Mouse (Mus musculus): ENCODE measurements around the gene Slc29a1.

Slc29a1 gene

DNA sequence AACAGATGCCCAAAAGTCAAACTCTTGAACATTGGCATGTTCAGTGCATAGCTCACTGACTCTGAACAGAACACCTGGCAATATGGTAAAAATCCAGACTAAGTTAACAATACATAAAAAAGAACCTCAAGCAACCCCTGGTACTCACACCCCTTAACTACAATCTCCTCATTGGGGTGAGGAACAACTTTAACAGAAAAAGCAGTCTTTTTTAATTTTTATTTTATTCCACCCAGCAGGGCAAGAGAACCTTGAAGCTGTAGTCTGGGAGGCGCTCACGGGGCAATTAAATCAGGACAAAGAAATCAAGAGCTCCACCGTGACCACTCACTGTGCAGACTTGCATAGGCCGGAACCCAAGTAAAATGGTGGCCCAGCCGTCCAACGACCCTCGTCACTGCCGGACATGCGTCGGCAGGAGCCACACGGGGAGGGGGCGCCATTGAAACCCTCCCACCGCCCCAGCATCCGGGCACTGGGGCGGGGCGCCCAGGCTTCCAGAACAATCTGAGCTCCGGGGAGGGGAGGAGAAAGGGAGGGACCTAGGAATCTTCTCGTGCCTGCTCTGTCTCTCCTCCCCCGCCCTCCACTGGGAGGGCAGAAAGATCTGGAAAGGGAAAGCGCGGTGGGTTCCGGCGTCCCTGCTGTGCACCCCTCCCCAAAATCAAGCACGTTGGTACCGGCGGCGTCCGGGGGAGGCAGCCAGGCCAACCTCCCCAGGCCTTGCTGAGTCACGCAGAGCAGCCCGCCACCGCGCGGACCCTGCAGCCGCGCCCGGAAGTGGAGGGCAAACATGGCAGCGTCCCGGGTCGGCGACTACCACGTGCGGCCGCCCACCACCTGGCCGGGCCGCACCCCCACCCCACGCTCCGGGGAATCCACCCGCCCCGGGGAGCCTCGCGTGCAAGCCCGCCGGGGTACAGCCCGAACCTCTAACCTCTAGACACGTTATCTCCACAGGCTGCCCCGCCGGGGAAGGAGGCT lies 27.0 kb downstream of the Slc29a1 start:
- peak; percentile 64 to 77 for DNase-seq (ENCODE audit: low spot score in 2 of 2)

DNA sequence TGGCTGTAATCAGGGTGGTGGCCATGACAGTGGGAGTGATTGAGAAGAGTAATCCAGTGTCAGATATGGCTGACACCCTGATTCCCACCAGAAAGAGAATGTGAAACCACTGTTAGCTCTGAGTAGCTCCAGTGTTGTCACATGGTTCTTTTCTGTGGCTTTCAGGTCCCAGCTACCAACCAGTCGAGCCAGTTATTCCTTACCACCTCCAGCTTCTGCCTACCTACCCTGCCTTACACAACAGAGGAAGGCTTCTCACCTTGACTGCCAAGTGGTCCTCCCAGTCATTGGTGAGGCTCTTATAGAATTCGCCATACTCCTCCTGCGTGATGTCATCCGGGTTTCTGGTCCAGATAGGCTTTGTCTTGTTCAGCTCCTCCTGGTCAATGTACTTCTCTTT lies 29.4 kb downstream of the Slc29a1 start:
- DNase-seq (ENCODE audit: low spot score in 2 of 2) = no peak

DNA sequence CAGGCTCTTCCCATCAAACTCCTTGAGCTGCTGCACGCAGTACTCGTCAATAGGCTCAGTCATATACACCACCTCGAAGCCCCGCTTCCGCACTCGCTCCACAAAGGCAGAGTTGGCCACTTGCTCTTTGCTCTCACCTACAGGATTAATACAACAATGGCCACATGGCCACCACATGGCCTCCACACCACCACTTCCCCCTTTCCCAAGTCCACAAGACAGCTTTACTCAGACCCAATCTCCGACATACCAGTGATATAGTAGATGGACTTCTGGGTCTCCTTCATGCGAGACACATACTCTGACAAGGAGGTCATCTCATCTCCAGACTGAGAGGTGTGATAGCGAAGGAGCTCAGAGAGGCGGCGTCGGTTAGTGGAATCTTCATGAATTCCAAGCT lies 30.4 kb downstream of the Slc29a1 start:
- DNase-seq (ENCODE audit: low spot score in 2 of 2) = no peak

DNA sequence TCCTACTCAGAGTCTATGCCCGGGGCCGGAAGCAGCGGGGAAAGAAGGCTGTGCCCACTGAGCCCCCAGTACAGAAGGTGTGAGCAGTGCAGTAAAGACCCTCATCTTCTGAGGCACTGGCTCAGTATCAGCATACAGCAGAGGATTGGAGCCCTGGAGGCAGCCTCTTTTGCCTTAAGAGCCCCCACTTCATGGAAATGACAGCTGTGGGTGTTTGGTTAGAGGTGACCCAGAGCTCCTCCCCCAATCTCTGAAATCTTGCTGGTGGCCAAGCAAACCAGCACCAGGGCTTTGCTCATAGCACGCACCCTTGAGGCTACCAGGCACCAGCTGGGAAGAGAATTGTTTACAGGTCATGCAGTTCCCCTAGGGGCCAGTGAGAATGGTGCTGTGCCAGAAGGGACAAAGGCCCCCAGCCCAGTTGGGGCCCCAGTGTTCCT lies 32.2 kb downstream of the Slc29a1 start:
- no peak for DNase-seq (ENCODE audit: low spot score in 2 of 2)

DNA sequence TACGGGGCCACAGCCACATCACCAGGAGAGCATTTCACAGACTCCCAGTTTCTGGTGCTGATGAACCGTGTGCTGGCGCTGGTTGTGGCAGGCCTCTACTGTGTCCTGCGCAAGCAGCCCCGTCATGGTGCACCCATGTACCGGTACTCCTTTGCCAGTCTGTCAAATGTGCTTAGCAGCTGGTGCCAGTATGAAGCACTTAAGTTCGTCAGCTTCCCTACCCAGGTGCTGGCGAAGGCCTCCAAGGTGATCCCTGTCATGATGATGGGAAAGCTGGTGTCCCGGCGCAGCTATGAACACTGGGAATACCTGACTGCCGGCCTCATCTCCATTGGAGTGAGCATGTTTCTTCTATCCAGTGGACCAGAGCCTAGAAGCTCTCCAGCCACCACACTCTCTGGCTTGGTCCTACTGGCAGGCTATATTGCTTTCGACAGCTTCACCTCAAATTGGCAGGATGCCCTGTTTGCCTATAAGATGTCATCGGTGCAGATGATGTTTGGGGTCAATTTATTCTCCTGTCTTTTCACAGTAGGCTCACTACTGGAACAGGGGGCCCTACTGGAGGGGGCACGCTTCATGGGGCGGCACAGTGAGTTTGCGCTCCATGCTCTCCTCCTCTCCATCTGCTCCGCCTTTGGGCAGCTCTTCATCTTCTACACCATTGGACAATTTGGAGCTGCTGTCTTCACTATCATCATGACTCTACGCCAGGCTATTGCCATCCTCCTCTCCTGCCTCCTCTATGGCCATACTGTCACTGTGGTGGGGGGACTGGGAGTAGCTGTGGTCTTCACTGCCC lies 32.8 kb downstream of the Slc29a1 start:
- DNase-seq (ENCODE audit: low spot score in 2 of 2) = no peak

DNA sequence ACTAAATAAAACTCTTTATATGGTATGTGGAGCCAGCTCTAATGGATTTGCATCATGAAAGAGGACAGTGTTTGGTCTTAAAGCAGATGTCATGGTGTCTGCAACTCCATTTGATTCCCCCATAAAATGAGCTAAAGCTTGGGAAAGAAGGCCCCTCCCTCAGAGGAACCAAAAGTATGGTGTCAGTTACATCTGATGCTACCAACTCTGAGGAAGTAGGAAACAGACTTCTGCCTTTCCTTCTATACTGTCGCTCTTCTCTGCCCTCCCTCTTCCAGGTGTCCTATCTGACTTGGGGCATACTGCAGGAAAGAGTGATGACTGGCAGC lies 33.4 kb downstream of the Slc29a1 start:
- no peak for DNase-seq (ENCODE audit: low spot score in 2 of 2)

DNA sequence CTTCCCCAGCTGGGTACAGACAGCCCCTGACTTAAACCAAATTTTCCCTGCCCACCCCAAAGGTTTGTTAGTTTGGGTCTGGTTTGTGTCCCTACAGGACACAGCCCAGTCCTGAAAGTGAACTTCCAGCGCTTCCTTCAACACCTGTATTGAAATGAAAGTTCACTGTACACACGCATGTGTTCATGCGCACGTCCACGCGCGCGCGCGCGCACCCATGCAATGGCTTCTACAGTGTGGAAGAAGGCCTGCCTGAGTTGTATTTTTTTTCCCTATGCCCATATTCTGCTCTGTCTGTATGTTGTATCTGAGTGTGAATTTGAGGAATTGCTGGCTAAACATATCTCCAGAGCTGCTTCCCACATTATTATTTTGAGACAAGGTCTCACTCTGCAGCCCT lies 34.3 kb downstream of the Slc29a1 start:
- DNase-seq (ENCODE audit: low spot score in 2 of 2) = no peak

DNA sequence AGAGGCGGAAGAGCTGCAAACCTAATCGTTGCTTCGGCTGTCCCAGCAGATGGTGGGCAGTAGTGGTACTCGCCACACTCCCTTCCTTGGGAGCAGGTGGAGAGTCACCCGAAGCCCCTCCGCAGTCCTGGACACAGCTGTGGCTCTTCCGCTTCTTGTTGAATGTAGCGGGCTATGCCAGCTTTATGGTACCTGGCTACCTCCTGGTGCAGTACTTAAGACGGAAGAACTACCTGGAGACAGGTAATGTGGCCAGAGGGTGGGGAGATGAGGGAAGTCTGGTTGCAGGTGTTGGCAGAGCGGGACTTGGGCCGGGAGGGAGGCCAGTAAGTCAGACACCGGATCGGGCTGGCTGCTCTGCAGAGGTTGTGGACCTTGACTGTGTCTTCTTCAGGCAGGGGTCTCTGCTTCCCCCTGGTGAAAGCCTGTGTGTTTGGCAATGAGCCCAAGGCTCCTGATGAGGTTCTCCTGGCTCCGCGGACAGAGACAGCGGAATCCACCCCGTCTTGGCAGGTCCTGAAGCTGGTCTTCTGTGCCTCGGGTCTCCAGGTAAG lies 34.8 kb downstream of the Slc29a1 start:
- no peak for DNase-seq (ENCODE audit: low spot score in 2 of 2)

DNA sequence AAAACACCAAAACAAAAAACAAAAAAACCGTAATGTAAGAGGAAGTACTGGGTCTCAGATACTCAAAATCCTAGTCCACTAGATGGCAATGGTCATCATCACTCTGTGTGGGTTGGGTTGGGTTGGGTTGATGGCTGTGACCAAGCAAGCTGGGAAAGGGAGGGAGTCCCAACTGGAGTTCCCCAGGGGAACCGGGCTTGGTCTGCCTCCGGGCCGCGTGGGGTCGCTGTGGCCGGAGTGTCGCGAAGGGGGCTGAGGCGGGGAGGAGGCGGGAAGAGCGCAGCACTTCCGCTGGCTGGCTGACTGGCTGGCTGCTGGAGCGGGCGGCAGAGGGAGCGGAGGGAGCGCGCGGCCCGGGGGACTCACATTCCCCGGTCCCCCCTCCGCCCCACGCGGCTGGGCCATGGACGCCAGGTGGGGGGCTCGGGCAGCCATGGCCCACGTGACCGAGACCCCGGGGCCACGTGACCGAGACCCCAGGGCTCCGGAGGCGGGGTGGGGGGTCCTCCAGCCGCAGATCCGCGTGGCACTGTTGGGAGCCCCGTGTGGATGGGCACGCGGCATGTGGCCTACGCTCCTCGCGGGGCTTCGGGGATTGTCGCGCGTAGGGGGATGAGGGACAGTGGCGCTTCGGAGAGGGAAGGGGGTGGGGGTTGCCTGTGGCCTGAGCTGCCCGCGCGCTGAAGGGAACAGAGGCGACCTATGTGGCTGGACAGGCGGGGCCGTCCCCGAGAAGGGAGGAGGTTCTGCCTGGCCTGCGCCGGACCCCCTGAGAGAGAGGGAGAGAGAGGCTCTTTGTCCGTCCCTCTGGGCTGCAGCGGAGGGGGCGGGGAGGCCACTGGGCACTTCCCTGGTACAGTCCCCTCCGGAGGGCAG lies 35.5 kb downstream of the Slc29a1 start, which contains the start of gene Slc35b2:
Gene Slc35b2, plus strand, starts transcription at position 220 of the 876 bp plus-strand sequence.
- DNase-seq (ENCODE audit: low spot score in 2 of 2) = peak; percentile 82 to 86

DNA sequence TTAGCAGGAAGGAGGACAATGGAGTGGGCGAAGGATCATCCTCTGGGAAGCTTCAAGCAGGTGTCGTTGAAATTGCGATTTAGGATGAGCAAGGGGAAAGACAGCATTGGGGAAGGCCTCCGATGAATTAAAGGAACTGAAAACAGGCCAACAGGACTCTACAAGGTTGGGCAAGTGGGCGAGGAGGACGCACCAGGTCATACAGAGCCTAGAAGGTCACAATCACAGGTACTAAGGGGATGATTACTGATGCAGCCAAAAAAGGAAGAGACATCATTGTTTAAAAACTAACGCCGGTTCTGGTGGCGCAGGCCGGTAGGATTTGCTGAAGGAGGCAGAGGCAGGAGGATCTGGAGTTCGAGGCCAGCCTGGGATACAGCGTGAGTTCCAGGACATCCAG lies 36.2 kb downstream of the Slc29a1 start:
- DNase-seq (ENCODE audit: low spot score in 2 of 2) = no peak

DNA sequence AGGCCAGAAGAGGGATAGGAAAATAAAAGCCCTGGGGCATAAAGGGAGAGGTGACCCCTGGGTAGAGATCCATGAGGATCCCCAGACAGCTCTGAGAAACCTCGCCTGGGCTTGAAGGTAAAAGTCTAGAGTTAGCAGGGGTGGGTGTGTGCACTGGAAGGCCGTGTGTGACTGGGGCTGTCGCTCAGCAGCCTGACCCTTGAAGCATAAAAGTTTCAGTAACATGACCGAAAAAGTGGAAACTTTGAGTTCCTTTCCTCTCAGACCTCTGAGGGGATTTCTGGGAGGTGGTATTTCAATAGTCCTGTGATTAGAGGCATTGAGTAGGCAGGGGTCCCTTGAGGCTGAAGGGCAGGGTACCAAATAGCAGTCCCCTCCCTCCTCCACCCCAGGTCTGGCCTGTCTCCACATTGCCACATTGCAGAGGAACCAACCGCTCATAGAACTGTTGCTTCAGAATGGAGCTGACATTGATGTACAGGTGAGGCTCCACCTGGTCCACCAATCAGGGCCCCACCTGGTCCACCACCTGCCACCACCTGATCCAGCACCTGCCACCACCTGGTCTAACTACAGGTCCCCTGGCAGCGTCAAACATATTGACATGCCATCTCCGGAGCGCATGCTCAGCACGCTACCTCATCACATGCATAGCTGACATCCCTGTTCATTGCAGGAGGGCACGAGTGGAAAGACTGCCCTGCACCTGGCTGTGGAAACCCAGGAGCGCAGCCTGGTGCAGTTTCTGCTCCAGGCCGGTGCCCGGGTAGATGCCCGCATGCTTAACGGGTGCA lies 39.5 kb downstream of the Slc29a1 start:
- DNase-seq (ENCODE audit: low spot score in 2 of 2) = no peak

DNA sequence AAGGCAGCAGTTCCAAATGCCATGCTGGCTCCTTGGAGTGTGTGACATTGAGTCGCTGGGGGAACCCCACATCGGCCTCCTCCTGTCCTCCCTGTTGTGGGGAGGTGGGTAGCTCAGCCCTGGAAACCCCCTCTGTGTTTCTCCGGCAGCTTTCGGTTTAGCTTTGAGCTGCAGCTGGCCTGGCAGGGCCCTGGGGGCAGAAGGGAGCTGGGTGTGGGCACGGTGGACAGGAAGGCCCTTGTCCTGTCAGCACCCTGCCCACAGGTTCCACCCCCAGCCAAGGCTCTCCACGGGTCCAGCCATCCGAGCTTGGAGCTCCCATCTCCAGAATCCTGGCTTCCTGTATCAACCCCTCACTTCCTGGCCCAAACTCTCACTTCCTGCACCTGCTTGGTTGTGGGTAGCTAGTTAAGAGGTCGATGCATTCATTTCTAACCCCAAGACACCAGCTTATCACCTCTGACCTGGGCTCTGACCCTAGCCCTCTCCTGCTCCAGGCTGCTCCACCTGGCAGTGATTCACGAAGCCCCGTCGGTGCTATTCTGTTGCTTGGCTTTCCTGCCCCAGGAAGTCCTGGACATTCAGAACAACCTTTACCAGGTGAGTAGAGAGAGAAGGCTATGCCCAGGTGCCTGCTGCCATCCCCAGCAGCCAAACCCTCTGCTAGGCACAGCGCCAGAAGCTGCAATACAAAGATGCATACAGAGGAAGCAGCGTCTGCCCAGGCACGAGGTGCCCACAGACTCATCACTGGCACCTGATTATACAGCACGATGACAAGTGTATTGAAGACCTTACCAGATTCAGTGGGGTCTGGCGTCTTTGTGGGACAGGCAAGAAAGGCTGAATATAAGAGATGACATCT lies 41.2 kb downstream of the Slc29a1 start:
- DNase-seq (ENCODE audit: low spot score in 2 of 2) = no peak

DNA sequence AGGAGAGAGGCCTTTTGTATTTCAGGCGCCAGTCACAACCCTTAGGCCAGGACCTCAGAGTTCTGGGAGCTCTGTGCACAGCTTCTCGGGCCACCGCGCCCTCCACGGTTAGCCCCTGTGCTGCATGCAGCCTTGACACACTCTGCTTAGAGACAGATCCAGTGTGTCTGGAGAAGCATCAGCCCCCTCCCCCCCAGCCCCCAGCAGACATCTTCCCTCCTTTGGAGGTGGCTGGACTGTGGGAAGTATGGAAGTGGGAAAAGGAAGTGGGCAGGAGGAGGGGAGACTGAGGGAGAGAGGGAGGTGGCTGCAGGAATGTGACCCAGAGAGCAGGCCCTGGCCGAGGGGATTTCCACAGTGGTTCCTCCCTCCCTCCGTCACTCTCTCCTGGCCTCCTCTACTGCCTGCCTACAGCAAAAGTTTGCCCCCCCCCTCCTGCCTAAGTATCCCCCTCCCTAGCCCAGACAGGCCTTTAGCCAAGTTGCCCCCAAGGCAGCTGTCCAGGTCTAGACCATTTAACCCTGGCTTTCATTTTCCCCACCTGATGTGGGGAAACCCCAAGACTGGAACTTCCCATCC lies 42.1 kb downstream of the Slc29a1 start:
- no peak for DNase-seq (ENCODE audit: low spot score in 2 of 2)

DNA sequence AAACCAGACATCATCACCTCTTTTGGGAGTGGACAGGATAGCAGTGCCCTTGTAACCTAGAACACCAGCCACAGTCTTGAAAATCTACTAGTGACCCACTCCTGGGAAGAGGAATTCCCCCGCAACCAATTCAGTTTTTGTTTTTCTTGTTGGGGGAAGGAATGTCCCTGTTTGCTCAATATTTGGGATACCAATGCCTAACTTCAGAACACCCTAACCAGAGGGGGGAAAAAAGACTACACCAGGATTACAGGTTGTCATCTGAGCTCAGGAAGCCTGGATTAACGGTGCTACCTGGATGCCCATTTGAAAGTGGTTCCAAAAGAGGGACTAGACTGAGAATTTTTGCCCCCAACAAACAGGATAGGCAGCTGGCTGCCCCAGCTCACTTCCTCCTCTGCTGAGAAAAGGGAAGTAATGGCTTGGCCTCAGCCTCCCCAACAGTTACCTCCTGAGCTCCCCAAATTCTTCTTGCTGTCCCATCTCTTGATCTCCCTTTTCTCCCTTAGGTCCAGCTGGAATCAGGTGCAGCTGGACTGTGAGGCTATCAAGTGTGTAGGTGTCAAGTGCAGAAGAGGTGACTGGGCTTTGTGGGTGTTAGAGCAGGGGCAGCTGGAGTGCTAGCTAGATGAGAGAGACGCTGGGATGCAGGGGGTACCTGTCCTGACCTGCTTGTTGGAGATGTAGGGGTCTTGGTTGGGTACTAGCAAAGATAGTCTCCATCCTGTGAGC lies 42.7 kb downstream of the Slc29a1 start:
- no peak for DNase-seq (ENCODE audit: low spot score in 2 of 2)

DNA sequence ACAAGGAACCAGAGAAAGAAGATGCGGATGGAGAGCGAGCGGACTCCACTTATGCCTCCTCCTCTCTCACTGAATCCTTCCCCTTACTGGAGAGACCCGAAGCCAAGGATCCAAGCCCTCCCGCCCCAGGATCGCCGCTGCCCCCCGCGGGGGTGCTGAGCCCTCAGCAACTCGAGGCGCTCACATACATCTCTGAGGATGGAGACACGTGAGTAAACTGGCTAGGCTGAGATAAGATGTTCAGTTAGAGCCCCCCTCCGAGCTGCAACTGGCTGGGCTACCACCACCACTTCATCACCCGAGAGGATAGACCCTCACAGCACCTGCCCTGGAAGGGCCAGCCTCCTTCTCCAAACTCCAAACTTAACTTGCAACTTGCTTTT lies 43.3 kb downstream of the Slc29a1 start:
- no peak for DNase-seq (ENCODE audit: low spot score in 2 of 2)

DNA sequence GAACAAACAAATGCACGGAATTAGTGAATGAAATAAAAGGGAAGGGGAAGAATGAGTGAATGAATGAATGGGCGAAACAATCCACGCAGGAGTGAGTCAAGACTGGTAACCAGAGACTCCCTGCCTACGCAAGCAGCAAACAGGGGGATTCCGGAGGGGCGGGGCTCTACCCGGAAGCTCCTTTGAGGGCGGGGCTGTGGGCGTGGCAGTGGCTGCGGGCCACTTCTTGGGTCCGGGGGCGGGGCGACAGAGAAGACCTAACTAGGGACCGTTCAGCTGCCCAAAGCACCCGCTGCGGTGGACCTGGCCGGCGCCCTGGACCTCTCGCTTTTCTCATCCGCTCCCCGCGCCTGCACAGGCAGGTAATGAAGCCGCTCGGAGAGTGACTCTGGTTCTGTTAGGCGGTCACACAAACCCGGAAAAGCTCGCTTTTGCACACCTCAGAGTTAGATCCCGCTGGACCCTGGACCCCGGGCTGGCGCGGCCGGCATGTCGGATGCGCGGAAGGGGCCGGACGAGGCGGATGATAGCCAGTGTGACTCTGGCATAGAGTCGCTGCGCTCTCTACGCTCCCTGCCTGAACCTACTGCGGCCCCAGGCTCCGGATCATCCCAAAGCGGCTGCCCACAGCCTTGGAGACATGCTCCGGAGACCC lies 43.8 kb downstream of the Slc29a1 start, which contains the start of gene Nfkbie:
Gene Nfkbie, plus strand, starts transcription at position 252 of the 655 bp plus-strand sequence.
- DNase-seq (ENCODE audit: low spot score in 2 of 2) = peak; percentile 82 to 86

DNA sequence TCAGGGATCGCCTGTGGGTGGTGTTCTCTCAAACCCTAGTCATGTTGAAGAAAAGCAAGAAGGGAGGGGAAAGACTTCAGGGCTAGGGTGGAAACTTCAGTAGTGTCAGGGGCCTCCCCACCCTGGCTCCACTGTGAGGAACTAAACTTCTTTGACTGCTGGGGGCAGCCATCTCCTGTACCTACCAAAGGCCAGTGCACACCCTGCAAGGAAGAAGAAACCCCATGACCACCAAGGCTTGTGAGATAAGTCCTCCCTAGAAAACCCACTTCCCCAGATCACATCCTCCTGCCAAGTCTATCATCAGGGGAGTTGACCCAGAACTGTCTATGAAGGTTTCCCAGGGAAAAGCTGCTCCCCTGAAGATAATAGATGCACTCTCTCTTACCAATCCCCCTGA lies 45.0 kb downstream of the Slc29a1 start:
- no peak for DNase-seq (ENCODE audit: low spot score in 2 of 2)

DNA sequence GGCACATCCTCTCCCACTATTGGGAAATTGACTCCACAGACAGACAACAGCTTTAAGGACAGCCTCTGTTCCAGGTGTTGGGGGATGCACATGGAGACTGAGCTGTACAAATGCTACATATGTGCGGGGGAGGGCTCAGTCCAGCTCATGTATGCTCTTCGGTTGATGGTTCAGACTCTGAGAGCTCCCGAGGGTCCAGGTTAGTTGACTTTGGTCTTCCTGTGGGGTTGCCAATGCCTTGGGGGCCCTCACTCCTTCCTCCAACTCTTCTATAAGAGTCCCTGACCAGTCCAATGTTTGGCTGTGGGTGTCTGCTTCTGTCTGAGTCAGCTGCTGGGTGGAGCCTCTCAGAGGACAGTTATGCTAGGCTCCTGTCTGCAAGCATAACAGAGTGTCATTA lies 46.3 kb downstream of the Slc29a1 start:
- no peak for DNase-seq (ENCODE audit: low spot score in 2 of 2)

All from right cerebral cortex, postnatal 36 days (tissue).